Mouse (Mus musculus) urinary bladder, postnatal 14 days (tissue): ENCODE data around the gene Thtpa.

Experiments
- DNase-seq: peaks from one replicate; pipeline ENCODE4 v3.0.0; 2021; ENCODE audit warnings: low spot score

The Thtpa gene

DNA sequence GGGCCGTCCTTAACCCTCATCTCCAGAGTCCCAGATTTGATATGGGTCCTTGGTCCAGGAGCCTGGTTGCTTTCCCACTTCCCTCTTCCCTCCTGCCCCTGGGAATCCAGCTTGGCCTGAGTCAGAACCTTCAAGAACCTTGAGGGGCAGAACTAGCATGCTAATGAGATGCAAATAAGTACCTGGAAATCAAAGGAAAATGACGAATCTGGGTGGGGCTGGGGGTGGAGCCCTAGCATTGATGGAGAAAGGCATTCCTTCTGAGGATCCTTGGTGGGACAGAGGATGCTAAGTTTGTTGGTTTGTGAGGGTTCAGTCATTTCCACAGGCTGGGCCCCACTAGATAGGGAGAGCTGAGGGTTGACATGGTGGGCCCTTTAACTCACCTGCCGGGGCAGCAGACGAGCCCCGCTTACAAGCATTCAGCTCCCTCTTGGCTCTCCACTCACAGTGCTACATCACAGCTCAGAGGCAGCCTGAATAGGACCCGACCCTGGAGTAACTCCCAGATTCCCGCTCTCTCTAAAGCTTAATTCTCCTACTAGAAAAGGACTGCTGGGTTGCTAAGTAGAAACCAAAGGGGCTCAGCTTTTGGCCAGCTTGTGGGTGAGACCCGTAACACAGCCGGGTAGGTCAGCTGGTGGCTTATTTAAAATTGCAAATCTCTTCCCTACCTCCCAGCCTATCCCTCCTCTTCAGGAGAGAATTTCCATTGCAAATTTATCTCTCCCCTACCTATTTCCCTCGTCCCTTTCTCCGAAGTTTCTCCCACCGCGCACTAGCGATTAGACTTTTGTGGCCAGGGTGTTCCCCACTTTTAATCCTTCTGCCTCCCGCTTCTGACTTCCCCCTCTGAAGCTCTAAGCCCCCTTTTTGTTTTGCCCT is 16.9 kb upstream of the Thtpa start:
- DNase-seq: no peak

DNA sequence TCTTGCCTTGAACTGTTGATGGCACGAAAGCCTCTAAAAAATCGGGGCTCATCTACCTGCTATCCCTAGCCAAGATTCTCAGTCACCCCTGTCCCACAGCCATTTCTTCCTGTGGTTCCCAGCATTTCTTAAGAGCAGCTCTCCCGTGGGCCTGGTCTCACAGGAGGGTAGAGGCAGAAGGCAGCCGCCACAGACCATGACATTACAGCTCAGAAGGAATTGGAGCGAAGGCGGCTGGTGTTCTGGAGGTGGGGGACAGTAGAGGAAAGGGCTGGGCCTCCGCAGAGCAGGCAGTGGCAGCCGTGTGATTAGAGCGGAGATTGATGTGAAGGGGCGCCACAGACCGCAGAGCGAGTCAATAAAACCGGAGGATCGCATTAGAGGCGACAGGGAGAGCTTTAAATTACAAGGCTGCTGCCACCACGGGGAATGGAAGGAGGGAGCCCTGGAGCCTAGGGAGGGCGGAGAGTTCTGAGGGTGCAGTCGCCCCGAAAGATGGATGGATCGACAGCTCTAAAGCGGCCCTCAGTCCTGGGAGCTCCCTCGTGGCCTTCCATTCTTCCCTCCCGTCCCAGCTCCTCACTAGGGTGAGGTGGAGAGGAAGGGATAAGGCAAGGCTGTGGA is 16.1 kb upstream of the Thtpa start:
- DNase-seq: no peak

DNA sequence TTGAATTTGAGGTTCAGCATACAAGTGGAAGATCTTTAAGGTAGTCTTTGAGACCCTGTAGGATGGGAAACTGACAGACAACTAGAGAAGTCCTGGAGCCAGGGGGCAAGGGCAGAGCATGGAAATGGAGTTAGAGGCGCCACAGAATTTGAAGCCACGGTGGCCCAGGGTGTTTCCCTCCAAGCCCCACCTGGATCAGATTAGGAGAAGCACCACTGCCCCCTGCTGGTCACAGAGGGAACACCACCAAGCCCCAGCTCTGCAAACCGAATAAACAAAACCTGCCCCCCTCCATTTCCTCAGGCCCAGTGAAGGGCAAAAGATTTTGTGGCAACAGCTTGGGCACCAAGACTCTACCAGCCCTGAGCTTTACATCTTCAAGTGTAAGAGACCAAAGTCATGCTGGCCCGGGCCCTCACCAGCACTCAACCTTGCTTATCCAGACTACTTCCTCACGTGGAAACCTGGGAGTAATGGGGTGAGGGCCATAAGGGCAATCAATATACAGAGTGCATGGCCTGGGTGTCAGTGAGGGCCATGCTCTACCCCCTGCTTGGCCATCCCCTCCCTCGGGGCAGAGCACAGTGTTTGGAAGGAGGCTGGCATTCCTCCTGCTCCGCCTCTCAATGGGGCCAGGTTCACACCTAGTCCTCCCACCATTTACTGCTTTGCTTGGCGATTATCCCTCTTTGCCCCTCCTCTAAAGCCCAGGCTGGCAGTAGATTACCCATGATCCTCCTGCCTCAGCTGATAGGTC is 15.2 kb upstream of the Thtpa start:
- peak; percentile 70 for DNase-seq

DNA sequence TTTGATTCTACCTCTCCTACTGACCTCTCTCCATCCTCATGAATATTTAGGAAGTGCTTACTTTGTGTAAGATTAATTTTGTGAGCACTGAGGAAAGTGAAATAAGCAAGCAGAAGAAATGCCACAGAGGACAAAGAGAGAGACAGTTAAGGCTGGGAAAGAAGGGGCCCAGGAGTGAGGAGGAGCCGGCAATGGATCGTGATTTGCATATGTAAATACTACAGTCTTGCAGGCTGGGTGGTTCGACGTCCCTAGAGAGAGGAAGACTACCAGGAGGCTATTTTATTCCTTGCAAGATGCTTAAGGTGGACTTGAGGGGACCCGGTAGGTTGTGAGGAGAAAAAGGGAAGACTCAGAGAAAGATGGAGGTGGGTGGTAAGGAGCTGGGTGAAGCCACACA is 13.5 kb upstream of the Thtpa start:
- no peak for DNase-seq

DNA sequence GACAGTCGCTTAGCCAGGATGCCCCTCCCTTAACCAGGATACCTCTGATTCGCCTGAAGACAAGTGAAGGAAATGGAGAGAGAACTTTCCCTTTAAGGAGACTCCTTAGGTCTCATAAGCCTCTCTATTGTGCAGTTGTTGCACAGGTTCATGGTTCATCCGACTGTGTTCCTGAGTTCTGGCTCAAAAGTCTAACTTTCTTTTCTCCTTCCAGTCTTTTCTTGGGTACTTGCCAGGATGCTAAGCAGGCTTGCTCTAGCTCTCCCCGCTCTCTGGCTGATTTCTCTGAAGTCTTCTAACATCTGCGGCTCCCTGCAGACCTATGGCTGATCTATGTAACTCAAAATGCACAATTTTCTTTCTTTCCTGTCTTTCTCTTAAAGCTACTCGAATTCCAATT is 11.1 kb upstream of the Thtpa start:
- no peak for DNase-seq

DNA sequence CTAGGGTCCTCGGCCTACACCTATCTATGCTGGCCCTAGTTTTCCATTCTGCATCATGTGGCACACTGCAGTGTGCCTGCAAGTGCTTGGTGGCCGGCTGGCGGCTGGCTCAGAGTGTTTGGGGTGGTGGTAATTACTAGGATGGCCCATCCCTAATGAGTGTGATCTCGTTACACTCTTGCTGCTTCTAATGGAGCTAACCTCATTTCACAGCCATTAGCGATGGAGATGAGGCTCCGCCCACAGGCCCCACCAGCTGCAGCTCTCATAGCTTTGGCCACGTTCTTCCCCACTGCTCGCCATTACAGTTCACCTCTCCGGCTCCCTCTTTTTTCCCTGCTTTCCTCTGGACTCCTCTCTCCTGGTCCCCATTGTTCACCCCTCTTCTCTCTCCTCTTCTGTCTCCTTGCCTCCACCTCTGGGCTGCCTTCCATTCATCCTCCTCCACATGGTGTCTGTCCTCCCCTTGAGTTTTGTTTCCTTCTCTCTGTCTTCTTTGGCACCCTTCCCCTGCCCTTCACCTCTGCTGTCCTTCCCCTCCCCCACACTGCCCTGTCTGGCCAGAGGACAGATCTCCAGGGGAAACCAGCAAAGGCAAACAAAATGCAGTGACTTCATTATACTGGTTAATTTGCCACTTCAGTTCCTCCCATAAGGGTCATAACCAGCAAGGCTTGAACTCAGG is 9.1 kb upstream of the Thtpa start:
- no peak for DNase-seq

DNA sequence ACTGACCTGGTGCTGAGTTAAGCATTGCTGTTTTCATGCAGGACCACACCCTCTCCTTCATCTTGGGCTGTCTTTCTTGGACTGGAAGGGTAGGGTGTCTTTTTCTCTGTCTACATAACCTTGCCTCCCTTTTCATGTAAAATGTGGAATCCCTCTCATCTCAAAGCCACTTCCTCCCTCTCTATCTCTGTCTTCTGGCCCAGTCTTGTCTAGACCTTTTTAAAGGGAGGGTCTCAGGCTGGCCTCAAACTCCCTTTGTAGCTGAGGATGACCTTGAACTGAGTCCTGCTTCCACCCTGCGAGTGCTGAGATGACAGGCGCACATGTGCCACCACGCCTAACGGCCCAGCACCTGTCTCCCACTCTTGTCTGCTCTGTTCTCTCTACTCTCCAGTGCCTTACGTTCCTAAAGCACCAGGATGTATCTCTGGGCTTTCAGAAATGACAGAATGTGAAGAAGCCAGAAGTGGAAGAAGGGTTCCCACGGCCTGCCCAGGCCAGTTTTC is 8.5 kb upstream of the Thtpa start:
- no peak for DNase-seq

DNA sequence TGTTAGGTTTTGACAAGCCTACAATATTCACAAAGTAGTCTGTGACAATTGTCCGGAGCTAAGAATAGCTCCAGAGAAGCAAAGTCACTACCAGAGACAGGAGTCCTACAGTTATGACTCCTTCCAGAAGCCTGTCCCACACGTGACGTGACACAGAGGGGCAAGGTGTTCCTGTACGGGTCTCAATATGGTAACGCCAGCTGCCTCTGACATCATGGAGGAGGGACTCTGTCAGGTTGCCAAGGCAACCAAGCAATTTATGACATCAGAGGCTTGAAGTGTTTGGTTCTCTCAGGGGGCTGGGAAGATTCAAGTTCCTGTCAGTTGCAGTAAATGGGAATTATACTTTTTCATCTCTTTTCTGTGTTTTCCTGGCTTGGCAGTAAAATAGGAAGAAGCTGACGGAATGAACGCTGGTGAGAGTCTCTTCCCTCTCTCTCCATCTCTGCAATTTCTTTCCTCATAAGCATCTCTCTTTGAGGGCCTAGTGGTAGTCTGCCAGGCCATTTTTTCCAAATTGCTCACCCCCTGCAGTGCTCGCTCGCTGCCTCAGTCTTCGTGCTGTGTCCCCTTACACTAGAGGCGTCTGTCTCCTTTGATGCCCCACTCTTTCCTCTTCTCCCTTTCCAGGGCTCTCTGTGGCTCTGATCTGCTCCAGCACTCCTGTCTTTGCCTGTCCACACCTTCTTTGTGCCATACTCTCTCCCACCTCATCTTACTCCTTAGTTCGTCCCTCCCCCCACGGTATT is 5.2 kb upstream of the Thtpa start:
- DNase-seq: no peak

DNA sequence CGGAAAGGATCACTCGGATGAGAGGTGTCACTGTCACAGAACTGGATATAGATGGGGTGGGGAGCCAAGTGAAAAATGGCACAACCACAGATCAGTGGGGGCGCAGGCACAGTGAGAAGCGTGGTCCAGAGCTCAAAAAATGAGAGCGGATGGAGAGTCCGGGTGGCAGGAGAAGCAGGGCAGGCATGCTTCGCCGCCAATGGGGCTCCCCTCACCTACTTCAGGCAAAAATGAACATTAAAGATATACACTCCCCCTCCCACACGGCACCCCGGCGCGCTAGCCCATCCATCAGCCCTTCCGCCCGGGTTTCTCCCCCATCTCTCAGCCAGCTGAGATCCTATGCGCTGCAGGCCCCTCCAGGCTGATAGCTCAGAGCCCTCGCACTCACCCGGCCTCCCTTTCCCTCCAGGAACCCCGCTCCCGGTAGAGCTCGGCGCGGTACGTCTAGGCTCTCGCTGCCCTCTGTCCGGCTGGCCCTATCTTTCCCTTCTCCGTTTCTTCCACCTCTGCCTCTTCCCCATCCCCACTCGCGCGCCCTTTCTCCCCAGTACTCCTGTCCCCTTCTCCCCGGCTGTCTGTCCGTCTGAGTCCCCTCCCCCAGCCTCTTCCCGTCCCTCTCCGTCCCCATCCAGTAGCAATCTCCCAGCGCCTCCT is 3.2 kb upstream of the Thtpa start:
- no peak for DNase-seq

DNA sequence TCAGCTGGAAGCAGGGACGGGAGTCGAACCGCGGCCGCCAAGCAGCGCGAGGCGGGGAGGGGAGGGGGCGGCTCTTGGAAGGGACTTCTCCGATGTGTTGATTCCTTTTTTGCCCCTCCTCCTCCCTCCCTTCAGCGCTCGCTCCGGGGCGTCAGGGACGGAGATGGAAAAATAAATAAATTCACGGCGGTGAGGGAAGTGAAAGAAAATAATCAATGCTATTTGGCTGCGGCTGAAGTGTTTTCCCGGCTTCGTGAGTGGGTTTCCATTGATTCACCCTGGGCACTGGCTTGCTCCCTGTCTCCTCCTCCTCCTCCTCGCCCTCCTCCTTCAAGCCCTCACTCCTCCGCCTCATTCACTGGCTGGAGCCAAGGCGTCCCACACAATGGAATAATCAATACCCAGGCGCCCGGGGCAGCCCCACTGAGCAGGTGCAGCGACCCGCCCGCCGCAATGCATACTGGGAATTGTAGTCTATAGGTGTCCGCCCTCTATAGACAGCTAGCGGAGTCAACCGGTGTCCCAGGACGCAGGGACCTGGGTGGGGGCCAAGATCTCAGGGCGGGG is 2.5 kb upstream of the Thtpa start, which contains the start of gene Zfhx2:
TSS of gene Zfhx2 (minus strand) at position 314 of the 567 bp plus-strand sequence.
- peak; percentile 92 for DNase-seq

DNA sequence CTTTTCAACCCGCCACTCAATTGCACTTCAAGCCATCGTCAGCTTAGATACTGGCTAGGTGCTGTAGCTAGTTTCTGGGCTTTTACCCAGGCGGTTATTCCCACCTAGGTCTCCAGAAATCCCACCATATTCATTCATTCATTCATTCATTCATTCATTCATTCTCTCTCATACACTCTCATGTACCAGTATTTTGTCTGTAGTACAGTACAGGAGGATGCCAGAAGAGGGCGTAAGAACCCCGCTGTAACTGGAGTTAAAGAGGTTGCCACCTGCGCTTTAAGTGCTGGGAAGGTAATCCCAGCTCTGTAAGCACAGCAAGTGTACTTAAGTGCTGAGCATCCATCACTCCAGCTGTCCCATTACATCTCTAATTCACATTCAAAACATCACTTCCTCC is 657 bp upstream of the Thtpa start:
- DNase-seq: no peak

DNA sequence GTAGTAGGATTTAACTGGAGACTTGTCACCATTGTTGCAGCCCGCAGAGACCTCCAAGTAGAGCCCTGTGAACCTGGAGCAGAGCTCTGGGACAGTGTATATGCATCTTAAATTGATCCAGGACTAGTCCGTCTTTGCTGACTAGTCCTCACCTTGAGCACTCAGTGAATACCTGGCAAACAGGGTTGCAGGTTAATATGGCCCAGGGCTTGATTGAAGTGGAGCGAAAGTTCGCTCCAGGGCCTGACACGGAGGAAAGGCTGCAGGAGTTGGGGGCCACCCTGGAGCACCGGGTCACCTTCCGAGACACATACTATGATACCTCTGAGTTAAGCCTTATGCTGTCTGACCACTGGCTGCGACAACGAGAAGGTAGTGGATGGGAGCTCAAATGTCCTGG is 679 bp downstream of the Thtpa start:
- no peak for DNase-seq

DNA sequence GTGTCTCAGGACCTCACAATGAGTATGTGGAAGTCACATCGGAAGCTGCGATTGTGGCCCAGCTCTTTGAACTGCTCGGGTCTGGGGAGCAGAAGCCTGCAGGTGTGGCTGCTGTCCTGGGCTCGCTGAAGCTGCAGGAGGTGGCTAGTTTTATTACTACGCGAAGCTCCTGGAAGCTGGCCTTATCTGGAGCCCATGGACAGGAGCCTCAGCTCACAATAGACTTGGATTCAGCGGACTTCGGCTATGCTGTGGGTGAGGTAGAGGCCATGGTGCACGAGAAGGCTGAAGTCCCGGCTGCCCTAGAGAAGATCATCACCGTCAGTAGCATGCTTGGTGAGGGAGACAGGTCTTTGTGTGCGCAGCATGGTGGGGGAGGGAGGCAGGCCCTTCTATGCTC is 1.1 kb downstream of the Thtpa start:
- DNase-seq: no peak

DNA sequence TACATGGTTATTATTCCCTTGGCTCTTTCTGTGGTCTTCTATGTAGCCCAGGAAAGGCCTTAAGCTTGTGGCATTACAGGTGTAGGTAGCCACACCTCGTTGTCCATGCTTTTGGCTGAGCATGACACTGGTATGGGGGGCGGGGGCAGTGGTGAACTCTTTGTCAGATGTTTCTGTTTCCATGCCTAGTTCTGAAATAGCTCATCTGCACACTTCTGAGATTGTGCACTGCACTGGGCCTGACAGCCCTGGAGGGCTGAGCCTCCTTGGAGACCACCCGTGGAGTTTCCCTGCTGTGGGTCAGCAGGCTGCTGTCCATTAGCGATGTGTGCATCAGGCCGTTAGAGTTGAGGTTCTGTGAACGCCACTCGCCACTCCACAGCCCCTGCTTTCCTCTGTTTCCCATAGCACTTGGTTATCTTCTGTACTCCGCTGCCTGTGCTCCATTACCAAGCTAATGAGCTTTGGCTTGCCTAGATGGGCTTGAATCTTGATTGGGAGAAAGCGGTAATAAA is 2.0 kb downstream of the Thtpa start:
- no peak for DNase-seq

DNA sequence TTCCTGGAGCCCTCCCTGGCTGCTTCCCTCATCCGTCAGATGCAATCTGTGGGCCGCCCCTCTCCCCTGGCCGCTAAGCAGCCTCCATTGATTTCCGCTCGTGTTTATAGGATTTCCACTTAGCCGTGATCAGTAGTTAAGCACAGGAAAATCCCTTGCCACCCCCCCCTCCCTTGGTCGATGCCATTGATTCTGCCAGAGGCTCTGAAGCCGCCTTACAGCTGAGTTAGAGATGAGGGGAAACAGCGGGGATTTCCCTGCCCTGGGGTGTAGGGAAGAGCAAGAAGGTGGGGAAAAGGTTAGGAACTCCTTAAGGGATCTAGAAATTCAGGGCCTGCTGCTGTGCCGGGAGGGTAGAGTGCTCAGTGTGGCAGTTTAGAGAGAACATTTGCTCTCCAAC is 3.1 kb downstream of the Thtpa start:
- DNase-seq: no peak

DNA sequence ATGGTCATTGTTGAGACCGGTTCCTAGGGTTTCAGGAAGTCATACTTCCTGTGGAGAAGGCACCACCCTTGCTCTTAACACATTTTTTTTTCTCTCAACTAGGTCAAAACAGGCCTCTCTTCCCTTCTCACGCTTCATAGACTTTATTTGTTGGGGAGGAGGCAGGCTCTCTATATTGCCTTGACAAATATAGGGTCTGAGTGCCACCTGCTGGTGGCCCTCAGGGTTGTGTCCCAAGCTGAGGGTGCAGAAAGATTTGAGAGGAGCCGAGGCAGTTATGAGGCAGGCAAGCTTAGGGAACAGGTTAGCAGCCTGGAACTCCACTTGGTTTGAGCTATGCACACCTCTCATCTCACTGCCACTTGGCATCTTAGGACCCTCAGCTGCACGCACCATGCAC is 3.5 kb downstream of the Thtpa start:
- no peak for DNase-seq

DNA sequence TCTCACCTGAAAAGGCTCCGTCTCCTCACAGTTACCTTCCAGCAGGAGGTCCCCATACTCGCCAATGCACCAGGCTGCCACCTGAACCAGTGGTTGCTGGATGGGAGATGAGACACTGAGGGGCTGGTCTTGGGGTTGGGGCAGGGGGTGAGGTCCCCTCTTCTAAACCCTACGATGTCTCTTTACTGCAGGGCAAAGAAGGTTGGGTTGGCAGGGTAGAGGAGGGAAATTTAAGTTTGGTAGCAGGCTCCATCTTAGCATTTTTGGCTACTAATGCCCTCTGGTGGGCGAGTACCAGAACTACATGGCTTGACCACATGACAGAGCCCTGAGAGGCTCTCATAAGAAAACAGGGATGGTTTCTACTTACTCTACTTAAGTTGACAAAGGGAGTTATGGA is 7.0 kb downstream of the Thtpa start:
- DNase-seq: no peak

DNA sequence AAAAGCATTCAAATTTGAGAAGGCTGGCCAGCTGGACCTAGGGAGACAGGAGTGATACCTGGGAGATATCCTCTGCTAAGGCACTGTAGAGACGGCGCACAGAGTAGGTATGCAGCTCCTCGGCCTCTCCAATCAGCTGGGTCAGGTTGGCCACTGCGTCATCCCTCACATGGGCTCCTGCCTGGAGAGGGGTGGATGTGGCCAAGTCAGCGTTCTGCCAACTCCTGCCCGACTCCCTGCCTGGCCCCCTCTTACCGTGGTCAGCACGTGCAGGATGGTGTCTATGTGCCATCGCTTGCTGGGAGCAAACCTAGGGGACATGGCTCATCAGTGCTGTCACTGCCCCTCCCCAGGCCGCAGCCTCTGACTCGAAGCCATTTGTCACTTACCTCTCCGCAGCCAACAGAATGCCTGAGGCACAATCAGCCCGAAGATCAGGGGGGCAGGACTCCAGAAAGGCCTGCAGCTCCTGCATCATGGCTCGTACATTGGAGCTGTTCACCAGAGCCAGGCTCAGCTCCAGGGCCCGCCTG is 7.7 kb downstream of the Thtpa start:
- no peak for DNase-seq

DNA sequence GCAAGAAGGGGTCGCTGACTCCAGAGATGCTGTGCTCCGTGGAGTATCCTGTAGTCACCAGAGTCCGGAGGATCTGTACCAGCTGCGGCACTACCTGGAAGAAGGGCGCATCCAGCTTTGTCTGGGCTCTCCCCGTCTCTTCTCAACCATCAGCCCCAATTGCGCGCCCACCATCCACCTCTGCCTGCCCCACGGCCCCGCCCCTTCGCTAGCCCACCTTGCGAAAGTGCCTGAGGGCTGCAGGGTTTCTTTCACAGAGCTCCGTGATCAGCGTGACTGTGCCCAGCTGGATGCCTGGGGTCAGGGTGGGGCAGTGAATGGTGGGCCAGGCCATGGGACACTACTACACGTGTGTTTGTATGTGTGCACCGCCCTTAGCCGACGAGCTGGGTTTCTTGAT is 9.8 kb downstream of the Thtpa start:
- DNase-seq: no peak

DNA sequence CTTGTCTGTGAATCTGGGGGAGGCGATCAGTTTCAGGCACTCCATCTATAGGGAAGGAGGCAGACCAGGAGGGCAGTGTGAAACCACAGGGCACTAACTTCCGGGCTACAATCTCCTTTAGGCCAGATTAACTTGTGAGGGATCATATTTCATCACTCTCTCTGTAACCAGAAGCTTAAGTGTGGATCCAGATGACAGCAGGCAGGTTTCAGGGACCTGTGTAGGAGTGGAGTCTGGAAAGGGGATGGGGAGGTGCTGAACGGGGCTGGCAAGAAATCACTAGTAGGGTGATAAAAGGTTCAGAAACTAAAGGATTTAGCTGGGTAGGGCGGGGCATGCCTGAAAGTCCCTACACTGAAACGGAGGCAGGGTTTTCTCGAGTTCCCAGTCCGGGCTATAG is 10.8 kb downstream of the Thtpa start:
- no peak for DNase-seq
